Mouse (Mus musculus): Measurements from ENCODE around the gene Yif1a. TPM values are rescaled to one million over a fixed set of nuclear protein-coding genes. Genes with fewer than 3 reads are reported as not detected.
A peak's percentile ranks its signal among the peaks of the same experiment; 100 is the strongest.

Gene Yif1a
- polyA plus RNA-seq, 1 experiment from 2014 or later, result 75.6 TPM

DNA sequence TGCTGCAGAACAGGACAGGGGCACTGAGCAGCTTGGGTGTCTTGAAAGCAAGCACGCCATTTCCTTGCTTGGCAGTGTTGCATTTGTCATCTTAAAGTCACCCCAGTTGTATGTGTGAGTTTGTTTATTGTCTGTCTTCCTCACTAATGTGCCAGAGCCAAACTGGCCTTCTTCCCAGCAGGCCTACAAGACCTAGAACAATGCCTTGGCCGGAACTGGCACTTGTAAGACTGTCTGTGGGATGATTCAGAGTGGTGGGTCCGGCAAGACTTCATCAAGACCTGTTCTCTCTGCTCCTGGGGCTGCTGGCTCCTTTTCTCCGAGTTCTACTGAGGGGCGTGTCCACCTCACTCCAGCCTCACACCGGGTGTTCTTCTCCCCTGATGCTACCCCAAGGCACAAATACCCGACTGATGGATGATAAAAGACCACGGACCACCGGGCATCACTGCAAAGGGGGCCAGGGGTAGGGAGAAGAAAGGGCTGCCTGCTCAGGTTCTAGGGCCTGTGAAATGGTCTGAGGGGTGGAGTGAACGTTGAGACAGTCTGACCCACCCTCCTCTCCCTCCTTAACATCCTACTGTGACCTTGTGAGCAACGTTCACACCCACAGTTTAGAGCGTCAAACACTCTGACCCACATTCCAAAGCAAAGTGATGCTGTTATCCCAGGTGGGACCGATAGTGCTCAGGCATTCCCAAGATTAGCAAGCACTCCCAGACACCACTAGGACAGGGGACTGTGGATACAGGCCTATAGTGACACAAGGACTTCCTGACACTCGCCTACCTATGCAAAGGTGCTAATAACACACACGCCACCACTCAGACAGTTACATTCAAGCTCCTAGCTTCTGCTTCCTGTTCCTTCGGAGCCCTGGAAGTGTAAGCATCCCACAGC, 30.2 kb upstream of the Yif1a start:
- Histone ChIP-seq H3K4me2 (replicated peaks; ENCODE audit: low read depth, low read length) (no peak overlapping the region), H3K27me3 (ENCODE audit: control insufficient read depth, insufficient read depth, low read length) (peaks cover 6% of the 10 kb centered on the region), H3K27ac (ENCODE audit: low read depth, low read length) (no peak overlapping the region), H3K9me3 (ENCODE audit: control insufficient read depth, low read length) (no peaks in the 10 kb centered on the region), H3K36me3 (ENCODE audit: control insufficient read depth, insufficient read depth, low read length) (no peaks in the 10 kb centered on the region), H3K9ac (ENCODE audit: low read depth, low read length) (no peak overlapping the region), H3K4me1 (replicated peaks; ENCODE audit: control insufficient read depth, insufficient read depth, low read length) (peaks cover 7% of the 10 kb centered on the region), H3K4me3 (ENCODE audit: low read depth, low read length) (no peak overlapping the region)
- DNase-seq (ENCODE audit: low spot score) (no peak), ATAC-seq (ENCODE audit: low FRiP score) (no peak)
- WGBS, result 22% methylated on average over 16 of the region's 16 CpGs

DNA sequence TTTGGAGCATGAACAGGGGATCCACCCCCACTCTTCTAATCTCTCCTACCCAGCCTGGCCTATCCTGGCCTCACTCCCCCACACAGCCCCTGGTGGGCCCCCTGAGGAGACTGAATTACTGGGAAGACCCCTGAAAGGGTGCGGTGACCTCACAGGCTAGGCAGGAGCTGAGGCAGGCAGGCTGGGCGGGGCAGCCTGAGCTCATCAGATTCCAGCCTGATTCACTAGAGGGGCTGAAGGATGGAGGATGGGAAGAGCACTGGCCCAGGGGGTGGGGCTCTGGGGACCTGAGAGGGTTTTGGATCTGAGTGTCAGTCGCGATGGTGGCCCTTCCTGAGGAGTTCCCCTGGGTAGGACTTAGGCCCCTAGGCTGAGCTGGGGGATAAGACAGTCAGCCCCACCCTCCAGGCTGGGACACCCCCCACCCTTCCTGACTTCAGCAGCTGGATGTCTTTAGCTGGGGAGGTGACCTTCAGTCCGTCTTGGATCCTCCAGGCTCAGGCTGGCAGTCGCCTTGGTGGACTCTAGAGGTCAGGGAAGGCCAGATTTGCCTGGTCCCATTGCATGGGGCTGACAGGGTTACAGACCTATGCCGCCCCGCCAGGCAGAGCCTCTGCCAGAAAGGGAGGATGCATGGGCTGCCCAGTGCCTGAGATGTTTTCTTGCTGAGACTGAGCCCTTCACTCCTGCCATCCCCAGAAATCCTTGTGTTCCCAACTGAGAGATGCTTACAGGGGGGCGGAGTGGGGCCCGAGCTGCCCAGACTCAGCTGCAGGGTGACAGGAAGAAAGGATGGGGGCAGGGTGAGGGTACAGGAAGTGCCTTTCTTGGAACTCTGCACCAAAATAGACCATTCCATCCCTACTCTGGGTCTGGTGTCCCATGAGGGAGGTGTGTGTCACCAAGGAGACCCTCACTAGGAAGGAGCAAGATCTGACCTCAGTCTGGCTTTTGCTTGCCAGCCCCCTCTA, 29.3 kb upstream of the Yif1a start:
- Histone ChIP-seq H3K4me1 (replicated peaks; ENCODE audit: control insufficient read depth, insufficient read depth, low read length) (peaks cover 7% of the 10 kb centered on the region), H3K4me3 (ENCODE audit: low read depth, low read length) (no peak overlapping the region), H3K27ac (ENCODE audit: low read depth, low read length) (no peak overlapping the region), H3K4me2 (replicated peaks; ENCODE audit: low read depth, low read length) (no peak overlapping the region), H3K9me3 (ENCODE audit: control insufficient read depth, low read length) (no peaks in the 10 kb centered on the region), H3K9ac (ENCODE audit: low read depth, low read length) (no peak overlapping the region), H3K36me3 (ENCODE audit: control insufficient read depth, insufficient read depth, low read length) (no peaks in the 10 kb centered on the region), H3K27me3 (ENCODE audit: control insufficient read depth, insufficient read depth, low read length) (no peaks in the 10 kb centered on the region; the same call in 1 of the 2 replicates)
- WGBS, result 17% methylated on average over 10 of the region's 10 CpGs
- peak; percentile 34 for ATAC-seq (ENCODE audit: low FRiP score)
- peak; percentile 27 for DNase-seq (ENCODE audit: low spot score)

DNA sequence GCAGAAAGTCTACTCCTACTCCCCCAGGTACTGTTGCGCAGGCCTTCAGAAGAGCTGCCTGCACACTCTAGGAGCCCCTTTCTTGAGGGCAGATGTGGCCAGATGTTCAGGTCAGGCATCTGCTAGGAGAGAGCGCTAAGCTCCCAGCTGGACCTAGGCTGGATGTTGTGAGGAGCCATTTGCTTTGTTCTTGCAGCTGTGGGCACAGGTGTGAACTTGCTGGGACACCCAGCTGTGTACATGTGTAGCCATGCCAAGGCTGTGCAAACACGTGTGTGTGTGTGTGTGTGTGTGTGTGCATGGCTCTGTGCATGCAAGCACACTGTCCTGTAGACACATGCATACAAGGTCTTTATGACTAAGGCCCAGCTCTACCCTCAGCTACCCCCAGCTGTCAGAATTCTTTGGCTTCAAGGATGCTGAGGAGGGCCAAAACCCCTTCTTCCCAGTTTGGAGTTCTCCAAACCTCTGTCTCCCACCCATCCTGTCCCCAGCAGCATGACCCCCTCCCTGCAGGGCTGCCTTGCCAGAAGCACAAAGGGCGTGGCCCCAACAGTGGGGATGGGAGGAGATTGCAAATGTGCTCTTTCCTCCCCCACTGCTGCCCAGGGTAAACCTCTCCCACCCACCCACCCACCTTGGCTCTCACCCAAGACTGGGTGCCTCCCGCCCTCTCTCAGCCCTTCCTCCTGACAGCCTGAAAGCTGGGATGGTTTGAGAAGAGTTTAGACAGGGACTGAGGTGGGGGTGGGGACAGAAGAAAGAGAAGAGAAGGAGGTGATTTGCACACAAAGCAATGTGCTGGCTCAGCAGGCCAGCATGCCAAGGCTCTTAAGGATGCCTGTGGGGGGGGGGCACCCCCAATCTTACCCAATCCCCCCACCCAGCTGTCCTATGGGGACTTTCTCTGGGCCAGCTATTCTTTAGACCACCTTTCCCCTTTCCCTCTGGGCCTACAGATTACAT, 27.7 kb upstream of the Yif1a start:
- Histone ChIP-seq H3K4me1 (replicated peaks; ENCODE audit: control insufficient read depth, insufficient read depth, low read length) (peaks cover 7% of the 10 kb centered on the region), H3K4me3 (ENCODE audit: low read depth, low read length) (no peak overlapping the region), H3K9me3 (ENCODE audit: control insufficient read depth, low read length) (no peaks in the 10 kb centered on the region), H3K36me3 (ENCODE audit: control insufficient read depth, insufficient read depth, low read length) (no peaks in the 10 kb centered on the region), H3K27me3 (ENCODE audit: control insufficient read depth, insufficient read depth, low read length) (no peaks in the 10 kb centered on the region), H3K4me2 (replicated peaks; ENCODE audit: low read depth, low read length) (no peak overlapping the region), H3K27ac (ENCODE audit: low read depth, low read length) (no peak overlapping the region), H3K9ac (ENCODE audit: low read depth, low read length) (no peak overlapping the region)
- WGBS, result 36% methylated on average over 5 of the region's 5 CpGs
- no peak for DNase-seq (ENCODE audit: low spot score)
- no peak for ATAC-seq (ENCODE audit: low FRiP score)

DNA sequence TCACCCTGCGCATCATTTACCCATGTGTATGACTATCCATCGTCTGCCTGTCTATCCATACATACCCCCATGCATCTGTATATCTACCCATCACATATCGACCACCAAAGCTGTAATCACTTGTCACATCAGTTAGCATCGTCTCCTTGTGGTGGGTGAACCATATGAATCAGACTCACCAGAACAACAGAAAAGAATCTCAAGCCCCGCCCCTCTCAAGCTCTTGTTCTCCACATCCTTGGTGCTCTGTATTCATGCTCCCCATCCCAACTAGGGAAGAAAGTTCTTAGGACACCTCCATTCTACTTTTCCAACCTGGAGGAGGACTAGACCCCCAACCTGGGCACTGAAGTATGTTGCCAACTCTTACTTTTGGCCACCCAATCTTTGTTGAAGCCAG, 26.3 kb upstream of the Yif1a start:
- Histone ChIP-seq H3K27ac (ENCODE audit: low read depth, low read length) (no peak overlapping the region), H3K9ac (ENCODE audit: low read depth, low read length) (no peak overlapping the region), H3K4me3 (ENCODE audit: low read depth, low read length) (no peak overlapping the region), H3K4me2 (replicated peaks; ENCODE audit: low read depth, low read length) (no peak overlapping the region), H3K9me3 (ENCODE audit: control insufficient read depth, low read length) (no peaks in the 10 kb centered on the region), H3K36me3 (ENCODE audit: control insufficient read depth, insufficient read depth, low read length) (no peaks in the 10 kb centered on the region), H3K27me3 (ENCODE audit: control insufficient read depth, insufficient read depth, low read length) (peaks cover 3% of the 10 kb centered on the region), H3K4me1 (replicated peaks; ENCODE audit: control insufficient read depth, insufficient read depth, low read length) (peaks cover 9% of the 10 kb centered on the region)
- no peak for DNase-seq (ENCODE audit: low spot score)
- 85% methylated on average over 5 of the region's 5 CpGs for WGBS
- no peak for ATAC-seq (ENCODE audit: low FRiP score)

DNA sequence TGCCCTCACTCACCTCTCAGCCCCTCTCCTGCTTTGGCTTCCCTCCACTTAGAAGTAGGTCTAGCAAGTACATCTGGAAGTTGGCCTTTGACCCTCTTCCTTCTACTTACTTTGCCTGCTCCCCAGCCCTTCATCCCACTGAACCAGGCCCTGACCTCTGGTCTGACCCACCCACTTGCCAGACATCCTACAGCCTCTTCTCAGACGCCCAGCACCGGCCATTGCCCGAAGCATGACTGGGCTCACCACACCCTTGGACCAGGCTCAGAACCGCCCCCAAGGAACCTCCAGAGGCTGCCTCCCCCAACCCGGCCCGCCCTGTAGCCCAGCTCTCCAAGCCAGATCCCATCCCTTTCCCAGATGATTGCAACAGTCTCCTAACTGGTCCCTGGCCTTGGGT, 25.9 kb upstream of the Yif1a start:
- ATAC-seq (ENCODE audit: low FRiP score), result no peak
- Histone ChIP-seq H3K9ac (ENCODE audit: low read depth, low read length) (0 out of 2 replicates have a peak overlapping the region, but pooled peaks have one; percentile 2), H3K4me3 (ENCODE audit: low read depth, low read length) (no peak overlapping the region), H3K4me2 (replicated peaks; ENCODE audit: low read depth, low read length) (no peak overlapping the region), H3K27ac (ENCODE audit: low read depth, low read length) (no peak overlapping the region), H3K36me3 (ENCODE audit: control insufficient read depth, insufficient read depth, low read length) (no peaks in the 10 kb centered on the region), H3K4me1 (replicated peaks; ENCODE audit: control insufficient read depth, insufficient read depth, low read length) (peaks cover 13% of the 10 kb centered on the region), H3K27me3 (ENCODE audit: control insufficient read depth, insufficient read depth, low read length) (peaks cover 5% of the 10 kb centered on the region), H3K9me3 (ENCODE audit: control insufficient read depth, low read length) (no peaks in the 10 kb centered on the region)
- no peak for DNase-seq (ENCODE audit: low spot score)
- 64% methylated on average over 6 of the region's 6 CpGs for WGBS

DNA sequence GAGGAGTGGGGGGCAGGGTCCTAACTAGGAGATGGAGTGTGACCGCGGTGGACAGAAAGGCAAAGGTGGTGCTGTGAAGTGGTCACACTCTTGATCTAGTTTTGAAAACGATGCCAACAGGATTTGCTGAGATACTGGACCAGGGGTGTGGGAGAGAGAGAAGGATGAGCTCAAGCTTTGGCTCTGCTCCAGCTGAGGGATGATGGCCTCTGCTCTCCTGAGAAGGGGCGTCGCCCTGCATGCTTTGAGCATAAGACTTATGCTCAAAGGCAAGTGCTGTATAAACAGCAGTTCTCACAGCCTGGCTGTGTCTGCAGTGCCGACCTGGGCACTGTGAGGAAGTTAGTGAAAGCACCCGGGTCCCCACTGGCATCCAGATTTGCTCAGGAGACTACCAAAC, 23.2 kb upstream of the Yif1a start:
- no peak overlapping the region for H3K4me3 ChIP-seq (ENCODE audit: low read depth, low read length)
- peaks cover 24% of the 10 kb centered on the region for H3K4me1 ChIP-seq (replicated peaks; ENCODE audit: control insufficient read depth, insufficient read depth, low read length)
- no peak overlapping the region for H3K9ac ChIP-seq (ENCODE audit: low read depth, low read length)
- H3K27ac ChIP-seq (ENCODE audit: low read depth, low read length), result no peak overlapping the region
- ATAC-seq (ENCODE audit: low FRiP score) (no peak), DNase-seq (ENCODE audit: low spot score) (no peak)
- no peak overlapping the region for H3K4me2 ChIP-seq (replicated peaks; ENCODE audit: low read depth, low read length)
- H3K27me3 ChIP-seq (ENCODE audit: control insufficient read depth, insufficient read depth, low read length), result peaks cover 22% of the 10 kb centered on the region
- no peaks in the 10 kb centered on the region for H3K9me3 ChIP-seq (ENCODE audit: control insufficient read depth, low read length)
- H3K36me3 ChIP-seq (ENCODE audit: control insufficient read depth, insufficient read depth, low read length), result no peaks in the 10 kb centered on the region
- 75% methylated on average over 7 of the region's 7 CpGs for WGBS

DNA sequence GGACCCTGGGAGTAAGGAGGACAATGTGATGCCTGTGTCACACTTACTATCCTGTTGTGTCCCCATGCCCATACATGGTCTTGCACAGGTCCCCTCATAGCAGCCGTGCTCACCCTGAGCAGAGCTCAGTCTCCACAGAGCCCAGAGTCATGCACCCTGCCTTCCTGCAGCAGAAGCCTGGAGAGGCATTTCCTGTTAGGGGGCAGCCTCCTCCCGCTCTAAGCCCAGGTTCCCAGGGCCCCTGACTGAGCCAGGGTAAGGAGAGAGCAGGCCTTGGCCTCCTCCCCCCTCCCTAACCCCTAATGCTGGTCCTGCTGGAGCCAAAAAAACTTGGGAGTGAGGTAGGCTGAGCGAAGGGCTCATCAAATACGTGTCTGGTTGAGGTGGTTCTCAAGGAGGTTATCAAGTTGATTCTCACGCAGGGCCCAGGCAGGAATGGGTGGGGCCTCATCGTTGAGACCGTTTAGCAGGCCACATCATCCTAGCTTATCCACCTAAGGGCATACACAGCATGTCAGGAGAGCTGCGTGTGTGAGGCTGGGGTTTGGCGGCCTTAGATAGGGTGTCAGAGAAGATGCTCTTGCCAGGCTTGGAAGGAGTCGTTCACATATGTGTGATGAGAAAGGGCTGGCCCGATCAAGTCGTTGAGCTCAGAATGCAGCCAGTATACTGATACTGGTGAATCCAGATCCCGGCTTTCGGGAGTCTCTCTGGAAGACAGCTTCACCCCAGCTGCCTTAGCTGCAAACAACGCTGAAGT, 21.1 kb upstream of the Yif1a start:
- ATAC-seq (ENCODE audit: low FRiP score), result no peak
- H3K4me2 ChIP-seq (replicated peaks; ENCODE audit: low read depth, low read length), result peak overlapping the region; percentile 91
- H3K36me3 ChIP-seq (ENCODE audit: control insufficient read depth, insufficient read depth, low read length), result no peaks in the 10 kb centered on the region
- DNase-seq (ENCODE audit: low spot score), result peak; percentile 47
- H3K9ac ChIP-seq (ENCODE audit: low read depth, low read length), result peak overlapping the region; percentile 62; the same call in 1 of the 2 replicates
- peaks cover 32% of the 10 kb centered on the region for H3K4me1 ChIP-seq (replicated peaks; ENCODE audit: control insufficient read depth, insufficient read depth, low read length)
- H3K4me3 ChIP-seq (ENCODE audit: low read depth, low read length), result peak overlapping the region; percentile 35
- 12% methylated on average over 15 of the region's 15 CpGs for WGBS
- peaks cover 22% of the 10 kb centered on the region for H3K27me3 ChIP-seq (ENCODE audit: control insufficient read depth, insufficient read depth, low read length)
- H3K27ac ChIP-seq (ENCODE audit: low read depth, low read length), result no peak overlapping the region
- no peaks in the 10 kb centered on the region for H3K9me3 ChIP-seq (ENCODE audit: control insufficient read depth, low read length)
